Mouse (Mus musculus) cerebellum, postnatal 14 days (tissue): ENCODE data around the gene Hist1h3c.
"Not testable (repeated sequence)": the region's sequence is repeated elsewhere in the genome, so short reads cannot be mapped to it uniquely, and the experiment has no call there.

ENCODE experiments used
- DNase-seq, 2 experiments: peaks; one replicate each; pipeline ENCODE4 v3.0.0; 2021; ENCODE audit warnings: mixed read lengths in 2 of 2

The Hist1h3c gene

DNA sequence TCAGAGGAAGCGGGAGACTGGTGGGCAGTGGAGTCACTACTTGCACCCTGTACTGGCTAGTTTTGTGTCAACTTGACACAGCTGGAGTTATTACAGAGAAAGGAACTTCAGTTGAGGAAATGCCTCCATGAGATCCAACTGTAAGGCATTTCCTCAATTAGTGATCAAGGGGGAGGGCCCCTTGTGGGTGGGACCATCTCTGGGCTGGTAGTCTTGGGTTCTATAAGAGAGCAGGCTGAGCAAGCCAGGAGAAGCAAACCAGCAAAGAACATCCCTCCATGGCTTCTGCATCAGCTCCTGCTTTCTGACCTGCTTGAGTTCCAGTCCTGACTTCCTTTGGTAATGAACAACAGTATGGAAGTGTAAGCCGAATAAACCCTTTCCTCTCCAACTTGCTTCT, 42.6 kb downstream of the Hist1h3c start:
- DNase-seq, result not testable (repeated sequence)

DNA sequence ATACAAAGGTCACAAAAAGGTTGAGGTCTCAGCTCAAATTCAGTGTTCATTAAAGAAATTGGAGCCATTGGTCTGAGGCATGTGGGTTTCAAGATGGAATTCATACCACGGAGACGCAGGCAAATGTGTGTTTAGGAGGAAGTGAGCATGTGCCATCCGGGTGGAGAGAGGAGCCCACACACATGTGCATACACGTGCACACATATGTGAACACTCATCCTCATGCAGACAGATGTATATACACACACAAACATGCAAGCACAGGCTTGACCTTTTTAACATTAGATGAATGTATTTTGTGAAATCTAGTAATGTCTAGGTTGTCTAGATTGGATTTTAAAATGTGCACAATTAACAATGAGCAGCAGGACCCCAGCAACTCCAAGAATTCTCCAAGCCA, 43.2 kb downstream of the Hist1h3c start:
- no peak for DNase-seq

DNA sequence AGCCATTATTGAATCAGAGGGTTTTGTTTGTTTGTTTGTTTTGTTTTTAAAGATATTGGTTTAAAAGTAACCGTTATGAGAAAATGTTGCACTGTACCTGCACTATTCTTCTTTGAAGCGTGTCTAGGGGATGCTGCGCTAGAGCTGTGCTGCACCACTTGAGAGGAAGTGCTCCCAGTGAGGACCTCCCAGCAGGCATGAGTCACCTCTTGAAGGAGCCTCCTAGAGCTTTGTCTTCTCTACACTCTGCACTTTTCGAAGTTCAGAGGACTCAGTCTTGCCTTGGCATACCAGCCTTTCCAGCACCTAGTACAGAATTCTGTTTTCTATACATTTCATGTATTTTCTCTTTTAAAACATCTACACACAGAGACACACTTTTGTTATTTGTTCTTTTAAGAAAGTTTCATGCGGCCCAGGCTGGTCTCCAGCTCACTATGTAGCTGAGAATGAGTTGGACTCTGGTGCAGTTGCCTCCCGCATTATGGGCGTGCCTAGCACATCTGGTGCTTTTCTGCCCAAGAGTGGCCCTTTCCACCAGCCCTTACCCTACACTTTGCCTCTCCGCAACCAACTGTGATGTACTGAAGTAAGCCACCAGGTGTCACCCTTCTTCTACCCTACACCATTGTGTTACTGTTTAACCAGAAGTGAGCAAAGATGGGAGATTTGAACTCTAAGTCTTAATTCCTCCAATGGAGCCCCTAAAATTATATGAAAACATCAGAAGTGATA, 44.4 kb downstream of the Hist1h3c start:
- DNase-seq, result peak; percentile 73 to 74

DNA sequence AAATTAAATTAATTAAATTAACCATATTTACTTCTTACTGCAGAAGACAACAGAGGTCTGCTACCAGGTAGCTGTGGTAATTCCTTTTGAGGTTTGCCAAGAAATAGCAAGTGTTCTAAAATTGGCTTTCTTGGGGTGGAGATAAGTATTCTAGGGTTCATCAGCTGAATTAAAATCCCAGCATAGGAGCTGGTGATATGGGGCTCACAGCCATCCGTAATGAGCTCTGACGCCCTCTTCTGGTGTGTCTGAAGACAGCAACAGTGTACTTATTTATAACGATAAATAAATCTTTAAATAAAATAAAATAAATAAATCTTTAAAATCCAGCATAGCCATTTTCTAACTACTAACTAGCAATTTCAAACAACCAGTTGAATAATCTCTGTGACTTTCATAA, 45.6 kb downstream of the Hist1h3c start:
- DNase-seq, result no peak

DNA sequence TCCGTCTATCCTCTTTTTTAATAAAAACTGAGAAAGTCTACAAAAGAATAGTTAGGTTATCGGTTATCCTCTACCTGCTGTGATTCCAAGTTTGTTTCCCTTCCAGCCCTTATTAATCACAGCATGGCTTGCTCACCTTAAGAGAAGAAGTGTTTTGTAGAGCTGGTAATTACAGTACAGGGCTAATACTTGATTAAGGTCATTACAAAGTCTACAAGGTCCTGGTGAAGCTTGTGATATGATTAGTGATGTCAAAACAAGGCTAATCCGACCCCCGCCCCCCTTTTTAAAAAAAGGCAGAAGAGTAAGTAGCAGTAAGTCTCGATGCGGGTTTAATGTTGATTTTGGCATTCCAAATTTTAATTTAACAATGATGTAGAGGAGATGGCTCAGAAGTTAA, 46.4 kb downstream of the Hist1h3c start:
- no peak for DNase-seq

DNA sequence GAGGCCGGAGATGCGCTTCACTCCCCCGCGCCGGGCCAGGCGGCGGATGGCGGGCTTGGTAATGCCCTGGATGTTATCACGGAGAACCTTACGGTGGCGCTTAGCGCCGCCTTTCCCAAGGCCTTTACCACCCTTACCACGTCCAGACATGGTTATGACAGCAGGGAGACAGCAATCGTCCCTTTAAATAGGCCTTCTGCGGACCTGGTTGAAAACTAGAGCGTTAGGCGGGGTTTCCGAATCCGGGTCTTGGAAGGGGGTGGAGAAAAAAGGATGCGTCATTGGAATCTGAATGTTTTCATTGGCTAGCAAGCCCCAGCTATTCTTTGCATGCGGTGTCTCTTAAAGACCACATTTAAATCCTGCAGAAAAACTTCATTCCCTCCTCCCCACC, 47.1 kb downstream of the Hist1h3c start, which contains the start of gene Hist1h4c:
Hist1h4c (minus strand) TSS at position 155 of the 394 bp plus-strand sequence.
- peak; percentile 98 to 100 for DNase-seq

DNA sequence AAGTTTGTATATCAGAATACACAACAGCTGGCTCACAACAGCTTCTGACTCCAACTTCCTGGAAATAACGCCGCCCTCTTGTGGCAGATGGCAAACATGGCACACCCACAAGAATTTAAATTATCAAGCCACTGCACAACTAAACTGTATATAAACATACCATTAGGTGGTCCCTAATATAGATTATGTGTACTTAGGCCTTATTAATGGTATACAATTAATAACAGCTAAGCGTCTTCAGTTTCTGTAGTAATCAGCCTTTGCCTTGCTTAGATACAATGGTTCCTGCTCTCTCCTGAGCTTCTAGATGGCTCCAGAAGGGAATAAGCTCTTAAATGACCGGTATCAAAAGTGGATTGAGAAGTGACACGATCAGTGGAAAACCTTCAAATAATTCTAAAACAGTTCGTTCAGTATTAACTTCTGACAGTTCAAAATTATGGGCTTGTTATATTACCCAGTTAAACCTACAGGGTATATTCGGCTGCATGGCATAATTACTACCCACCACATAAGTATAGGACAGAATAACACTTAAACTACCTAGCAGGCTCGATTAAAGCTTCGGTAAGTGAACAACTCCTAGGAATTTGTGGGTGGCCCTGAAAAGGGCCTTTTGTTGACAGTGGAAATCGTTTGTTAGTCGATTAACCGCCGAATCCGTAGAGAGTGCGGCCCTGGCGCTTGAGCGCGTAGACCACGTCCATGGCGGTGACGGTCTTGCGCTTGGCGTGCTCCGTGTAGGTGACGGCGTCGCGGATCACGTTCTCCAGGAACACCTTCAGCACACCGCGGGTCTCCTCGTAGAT, 47.7 kb downstream of the Hist1h3c start:
- peak; percentile 32 to 59 for DNase-seq

DNA sequence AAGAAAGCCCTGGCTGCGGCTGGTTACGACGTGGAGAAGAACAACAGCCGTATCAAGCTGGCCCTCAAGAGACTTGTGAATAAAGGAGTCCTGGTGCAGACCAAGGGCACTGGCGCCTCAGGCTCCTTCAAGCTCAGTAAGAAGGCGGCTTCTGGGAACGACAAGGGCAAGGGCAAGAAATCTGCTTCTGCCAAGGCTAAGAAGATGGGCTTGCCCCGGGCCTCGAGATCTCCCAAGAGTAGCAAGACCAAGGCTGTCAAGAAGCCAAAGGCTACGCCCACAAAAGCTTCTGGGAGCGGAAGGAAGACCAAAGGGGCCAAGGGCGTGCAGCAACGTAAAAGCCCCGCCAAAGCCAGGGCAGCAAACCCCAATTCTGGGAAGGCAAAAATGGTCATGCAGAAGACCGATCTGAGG, 49.3 kb downstream of the Hist1h3c start:
- DNase-seq, result no peak

DNA sequence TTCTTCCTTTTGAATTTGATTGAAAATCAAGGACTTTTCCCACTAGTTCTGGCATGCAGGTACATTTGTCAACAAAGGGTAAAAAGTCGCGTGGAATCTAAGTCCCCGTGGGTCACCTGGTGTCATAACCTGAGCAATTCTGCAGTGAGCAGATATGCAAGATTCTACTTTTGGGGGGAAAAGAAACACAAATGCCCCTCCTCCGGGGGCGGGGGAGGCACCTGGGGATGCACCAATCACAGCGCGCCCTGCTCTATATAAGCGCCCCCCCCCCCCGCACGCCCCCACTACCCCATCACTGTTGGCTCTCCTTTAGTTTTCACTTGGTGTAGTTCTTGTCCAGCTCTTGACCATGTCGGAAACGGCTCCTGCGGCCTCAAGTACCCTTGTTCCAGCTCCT, 49.9 kb downstream of the Hist1h3c start, which contains the start of gene Hist1h1t:
Hist1h1t (plus strand) TSS at position 301 of the 400 bp plus-strand sequence.
- no peak for DNase-seq
